Mouse (Mus musculus) limb, embryonic 11.5 days (tissue): ENCODE results near the gene Atp8a2. TPM values are rescaled to one million over a fixed set of nuclear protein-coding genes. Genes with fewer than 3 reads are reported as not detected.

Experiments used
- ATAC-seq: fragments of 200-750 bp; cut with Nextera tagmentation; 2 replicates; pipeline ENCODE4 v1.8.0; 2017; ENCODE audit warnings: low read depth; ENCODE audit not compliant: insufficient number of reproducible peaks, low FRiP score, low TSS enrichment
- DNase-seq: peaks from one replicate; pipeline ENCODE4 v3.0.0-alpha.2; 2015; ENCODE audit warnings: low spot score
- H3K27ac ChIP-seq: fragments of 300-500 bp; sonication (generic); replicated peaks from 2 replicates; pipeline ENCODE4 v1.5.1; 2014; ENCODE audit warnings: low read depth, mild to moderate bottlenecking, low read length
- H3K27me3 ChIP-seq: fragments of 300-500 bp; sonication (generic); 2 replicates; pipeline ENCODE4 v1.6.1; 2014; ENCODE audit warnings: mild to moderate bottlenecking, low read length, mixed read lengths; ENCODE audit not compliant: control insufficient read depth, insufficient read depth
- H3K36me3 ChIP-seq: fragments of 300-500 bp; sonication (generic); 2 replicates; pipeline ENCODE4 v1.6.1; 2014; ENCODE audit warnings: mild to moderate bottlenecking, low read length, moderate library complexity, mixed read lengths; ENCODE audit not compliant: control insufficient read depth, insufficient read depth
- H3K4me1 ChIP-seq: fragments of 300-500 bp; sonication (generic); 2 replicates; pipeline ENCODE4 v1.6.1; 2014; ENCODE audit warnings: low read length, mixed read lengths; ENCODE audit not compliant: control insufficient read depth, insufficient read depth
- H3K4me2 ChIP-seq: fragments of 300-500 bp; sonication (generic); 2 replicates; pipeline ENCODE4 v1.6.1; 2014; ENCODE audit warnings: low read depth, mild to moderate bottlenecking, moderate library complexity; ENCODE audit not compliant: severe bottlenecking
- H3K4me3 ChIP-seq: fragments of 300-500 bp; sonication (generic); 2 replicates; pipeline ENCODE4 v1.5.1; 2014; ENCODE audit warnings: low read depth, low read length
- H3K9ac ChIP-seq: fragments of 300-500 bp; sonication (generic); 2 replicates; pipeline ENCODE4 v1.6.1; 2014; ENCODE audit warnings: mild to moderate bottlenecking, low read length
- H3K9me3 ChIP-seq: fragments of 300-500 bp; sonication (generic); 2 replicates; pipeline ENCODE4 v1.6.1; 2016; ENCODE audit warnings: low read length; ENCODE audit not compliant: control insufficient read depth
- WGBS: fragments of 180-500 bp; shearing (Covaris S2); extraction: QIAGEN DNeasy Blood & Tissue Kit; methylation state at CpG from one replicate; pipeline ENCODE4 v1.1.7; 2014; 5-methylcytosine and 5-hydroxymethylcytosine counted together
- polyA plus RNA-seq: library from polyadenylated mRNA; unstranded; fragments of >200 nt; fragmentation: Nextera tagmentation; extraction: Ambion mirVana; gene quantifications from 2 replicates; pipeline ENCODE4 v1.2.1, GENCODE M21; 2014

Gene Atp8a2
- polyA plus RNA-seq, 1 experiment from 2014 or later = 2.7 TPM

DNA sequence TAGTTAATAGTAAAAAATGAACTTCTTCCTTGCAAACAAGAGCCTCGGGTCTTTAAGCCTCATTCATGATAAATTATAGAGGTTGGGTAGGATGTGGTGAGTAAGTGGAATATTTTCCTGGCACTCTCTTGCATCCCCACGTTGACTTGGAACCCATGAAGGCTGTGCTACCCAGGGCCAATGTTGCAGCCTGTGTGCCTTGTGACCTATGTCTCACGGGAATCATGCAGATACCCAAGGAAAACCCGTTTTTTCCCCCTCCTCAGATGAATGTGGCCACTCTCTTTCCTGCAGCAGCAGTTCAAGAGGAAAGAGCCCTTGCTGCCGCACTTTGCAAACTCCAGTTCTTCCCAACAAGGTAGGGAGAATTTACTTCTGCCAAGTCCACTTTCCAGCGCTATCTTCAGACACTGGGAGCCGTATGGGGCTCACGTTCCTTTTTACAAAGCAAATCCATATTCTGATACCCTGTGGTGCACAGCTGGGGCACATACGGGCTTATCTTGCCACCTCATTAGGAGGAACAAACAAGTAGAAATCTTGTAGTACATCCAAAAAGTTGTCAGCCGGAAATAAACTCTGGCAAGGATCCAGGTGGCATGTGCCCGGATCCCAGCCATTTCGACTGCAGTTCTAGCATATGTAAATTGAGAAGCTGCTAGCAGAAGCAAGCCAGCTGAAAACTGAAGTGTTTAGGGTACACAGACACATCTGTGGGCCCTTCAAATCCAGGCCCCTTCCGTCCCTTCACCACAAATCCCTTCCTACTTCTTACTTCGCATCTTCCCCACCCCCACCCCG is 309.7 kb downstream of the Atp8a2 start:
- Histone ChIP-seq H3K4me3 (no peak overlapping the region), H3K4me2 (no peak overlapping the region)
- 36% methylated on average over 15 of the region's 15 CpGs for WGBS

DNA sequence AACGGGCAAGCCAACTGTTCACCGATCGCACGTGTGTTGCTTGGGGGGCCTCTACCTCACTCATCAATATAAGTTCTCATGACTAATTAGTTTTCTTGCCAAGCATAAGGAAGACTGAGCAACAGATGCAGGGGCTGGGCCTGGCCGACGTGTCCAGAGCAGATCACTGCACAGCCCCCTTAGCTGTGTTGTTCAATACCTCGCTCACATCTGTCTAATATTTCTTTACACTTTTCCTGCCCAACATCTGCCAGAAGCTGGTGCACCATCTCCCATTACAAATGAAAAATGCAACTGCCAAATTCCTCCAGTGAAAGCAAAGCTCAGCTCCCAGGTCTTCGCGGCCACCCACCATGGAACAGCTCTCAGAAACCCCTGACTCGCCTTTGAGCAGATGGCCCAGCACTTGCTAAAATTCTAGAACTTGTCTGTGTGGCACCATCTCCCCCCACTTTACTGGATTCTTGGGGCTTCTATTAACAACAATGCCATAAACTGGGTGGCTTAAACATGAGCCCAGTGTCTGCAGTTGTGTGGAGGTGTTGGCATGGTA is 313.4 kb downstream of the Atp8a2 start:
- H3K27me3 ChIP-seq = no peaks in the 10 kb centered on the region
- H3K4me1 ChIP-seq = peaks cover 7% of the 10 kb centered on the region
- H3K9me3 ChIP-seq = no peaks in the 10 kb centered on the region
- no peak for ATAC-seq
- H3K9ac ChIP-seq = no peak overlapping the region
- no peak overlapping the region for H3K4me3 ChIP-seq
- H3K27ac ChIP-seq = no peak overlapping the region
- no peak for DNase-seq
- no peak overlapping the region for H3K4me2 ChIP-seq
- no peaks in the 10 kb centered on the region for H3K36me3 ChIP-seq
- WGBS = 78% methylated on average over 10 of the region's 10 CpGs

More for the DNA sequence above, 309.7 kb downstream of the Atp8a2 start:
- Histone ChIP-seq H3K9ac (no peak overlapping the region), H3K36me3 (no peaks in the 10 kb centered on the region), H3K27ac (0 out of 2 replicates have a peak overlapping the region, but pooled peaks have one; percentile 14), H3K4me1 (peaks cover 16% of the 10 kb centered on the region), H3K9me3 (no peaks in the 10 kb centered on the region), H3K27me3 (no peaks in the 10 kb centered on the region)
- DNase-seq = peak; percentile 54
- no peak for ATAC-seq

GRCm38 (mm10) chr14:59880829-59881228 is 316.1 kb downstream of the Atp8a2 start:
- H3K4me2 ChIP-seq = no peak overlapping the region
- 88% methylated on average over 3 of the region's 3 CpGs for WGBS
- H3K4me3 ChIP-seq = no peak overlapping the region
- H3K4me1 ChIP-seq = no peaks in the 10 kb centered on the region
- H3K9me3 ChIP-seq = no peaks in the 10 kb centered on the region
- H3K36me3 ChIP-seq = no peaks in the 10 kb centered on the region
- no peak overlapping the region for H3K27ac ChIP-seq
- H3K27me3 ChIP-seq = no peaks in the 10 kb centered on the region
- DNase-seq = no peak
- ATAC-seq = no peak
- no peak overlapping the region for H3K9ac ChIP-seq

- Histone ChIP-seq H3K4me1 (0 out of 2 replicates have a peak, but pooled peaks cover 5% of the 10 kb centered on the region), H3K4me2 (no peak overlapping the region), H3K27me3 (no peaks in the 10 kb centered on the region), H3K36me3 (no peaks in the 10 kb centered on the region), H3K9me3 (no peaks in the 10 kb centered on the region), H3K27ac (no peak overlapping the region), H3K9ac (no peak overlapping the region), H3K4me3 (no peak overlapping the region)
- WGBS = 90% methylated on average over 3 of the region's 3 CpGs
- no peak for ATAC-seq
- DNase-seq = no peak
Measured at GRCm38 (mm10) chr14:59878248-59878647, 318.7 kb downstream of the Atp8a2 start.

- no peak for DNase-seq
- no peak overlapping the region for H3K4me3 ChIP-seq
- no peaks in the 10 kb centered on the region for H3K27me3 ChIP-seq
- H3K4me2 ChIP-seq = no peak overlapping the region
- H3K9me3 ChIP-seq = no peaks in the 10 kb centered on the region
- 86% methylated on average over 2 of the region's 2 CpGs for WGBS
- H3K27ac ChIP-seq = no peak overlapping the region
- H3K36me3 ChIP-seq = no peaks in the 10 kb centered on the region
- no peak for ATAC-seq
- 0 out of 2 replicates have a peak, but pooled peaks cover 5% of the 10 kb centered on the region for H3K4me1 ChIP-seq
- no peak overlapping the region for H3K9ac ChIP-seq
Measured at GRCm38 (mm10) chr14:59876525-59876924, 320.5 kb downstream of the Atp8a2 start.

GRCm38 (mm10) chr14:59868369-59868768 is 328.6 kb downstream of the Atp8a2 start:
- 57% methylated on average over 7 of the region's 7 CpGs for WGBS
- no peak overlapping the region for H3K4me2 ChIP-seq
- H3K36me3 ChIP-seq = no peaks in the 10 kb centered on the region
- H3K4me3 ChIP-seq = no peak overlapping the region
- peaks cover 4% of the 10 kb centered on the region; the same call in 1 of the 2 replicates for H3K9me3 ChIP-seq
- no peaks in the 10 kb centered on the region for H3K27me3 ChIP-seq
- DNase-seq = no peak
- no peak overlapping the region for H3K9ac ChIP-seq
- no peaks in the 10 kb centered on the region; the same call in 1 of the 2 replicates for H3K4me1 ChIP-seq
- ATAC-seq = no peak
- H3K27ac ChIP-seq = no peak overlapping the region

- no peak overlapping the region for H3K9ac ChIP-seq
- 64% methylated on average over 7 of the region's 7 CpGs for WGBS
- no peaks in the 10 kb centered on the region; the same call in 1 of the 2 replicates for H3K4me1 ChIP-seq
- H3K36me3 ChIP-seq = no peaks in the 10 kb centered on the region
- peaks cover 4% of the 10 kb centered on the region; the same call in 1 of the 2 replicates for H3K9me3 ChIP-seq
- no peaks in the 10 kb centered on the region for H3K27me3 ChIP-seq
- no peak overlapping the region for H3K4me2 ChIP-seq
- DNase-seq (no peak), ATAC-seq (no peak)
- no peak overlapping the region for H3K4me3 ChIP-seq
- H3K27ac ChIP-seq = no peak overlapping the region
Measured at GRCm38 (mm10) chr14:59867749-59868148, 329.2 kb downstream of the Atp8a2 start.

DNA sequence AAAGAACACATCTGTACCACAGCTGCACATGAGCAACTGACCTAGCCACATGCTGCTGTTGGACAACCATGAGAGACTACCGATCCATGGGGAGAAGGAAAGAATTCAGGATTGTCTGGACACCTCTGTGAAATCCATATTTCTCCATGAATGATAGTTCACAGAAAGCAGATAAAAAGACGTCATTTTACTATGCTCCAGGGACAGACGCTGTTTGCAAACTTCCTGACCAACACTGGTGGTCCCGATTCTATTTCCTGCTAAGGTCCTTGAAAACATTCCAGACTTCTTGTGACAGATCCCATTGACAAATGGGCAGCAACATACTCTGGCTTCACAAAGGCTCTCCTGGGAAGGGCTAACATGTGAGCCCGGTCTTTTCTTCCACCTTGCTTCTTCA is 331.0 kb downstream of the Atp8a2 start:
- no peak overlapping the region for H3K4me3 ChIP-seq
- ATAC-seq (no peak), DNase-seq (no peak)
- H3K9ac ChIP-seq = no peak overlapping the region
- no peaks in the 10 kb centered on the region for H3K36me3 ChIP-seq
- no peak overlapping the region for H3K27ac ChIP-seq
- H3K9me3 ChIP-seq = peaks cover 4% of the 10 kb centered on the region; the same call in 1 of the 2 replicates
- 72% methylated on average over 5 of the region's 5 CpGs for WGBS
- H3K4me2 ChIP-seq = no peak overlapping the region
- no peaks in the 10 kb centered on the region for H3K27me3 ChIP-seq
- no peaks in the 10 kb centered on the region; the same call in 1 of the 2 replicates for H3K4me1 ChIP-seq
